Mouse (Mus musculus) ES-E14 (cell line): ENCODE results near the gene Synrg. TPM values are rescaled to one million over a fixed set of nuclear protein-coding genes. Genes with fewer than 3 reads are reported as not detected.
A peak's percentile ranks its signal among the peaks of the same experiment; 100 is the strongest.

Experiments used
- DNase-seq: peaks from one replicate; pipeline ENCODE4 v3.0.0-alpha.2; 2013; ENCODE audit warnings: low read depth, low spot score
- H3K27ac ChIP-seq: 2 replicates; pipeline ENCODE4 v1.5.1; 2012; ENCODE audit warnings: low read depth, mild to moderate bottlenecking, low read length, moderate library complexity, mixed read lengths; ENCODE audit not compliant: poor library complexity, insufficient read depth, severe bottlenecking
- H3K36me3 ChIP-seq: 2 replicates; pipeline ENCODE4 v1.6.1; 2012; ENCODE audit warnings: mild to moderate bottlenecking, low read length, moderate library complexity, mixed read lengths; ENCODE audit not compliant: control insufficient read depth, poor library complexity, insufficient read depth, severe bottlenecking
- H3K4me1 ChIP-seq, 2 experiments: fragments of 150-350 bp in 1 of 2; sonication (generic) in 1 of 2; 2 replicates each; pipeline ENCODE4 v1.6.1; 2012; ENCODE audit warnings: low read length in 2 of 2, mild to moderate bottlenecking in 1 of 2, mixed read lengths in 1 of 2; ENCODE audit not compliant: control insufficient read depth in 2 of 2, insufficient read depth in 2 of 2, poor library complexity in 1 of 2
- H3K4me3 ChIP-seq, 2 experiments: fragments of 150-350 bp in 1 of 2; sonication (generic) in 1 of 2; 2 replicates each; pipeline ENCODE4 v1.5.1; 2012; ENCODE audit warnings: low read length in 2 of 2, low read depth in 1 of 2, mild to moderate bottlenecking in 1 of 2, mixed read lengths in 1 of 2; ENCODE audit not compliant: insufficient read depth in 1 of 2, poor library complexity in 1 of 2, severe bottlenecking in 1 of 2
- H3K9ac ChIP-seq: 2 replicates; pipeline ENCODE4 v1.6.1; 2012; ENCODE audit warnings: low read depth, mild to moderate bottlenecking, low read length, mixed read lengths; ENCODE audit not compliant: poor library complexity, insufficient read depth, severe bottlenecking
- H3K9me3 ChIP-seq: fragments of 150-350 bp; sonication (generic); 2 replicates; pipeline ENCODE4 v1.6.1; 2012; ENCODE audit warnings: low read depth, mild to moderate bottlenecking, low read length; ENCODE audit not compliant: control insufficient read depth, insufficient read depth
- CHD2 ChIP-seq: IDR thresholded peaks from 2 replicates; pipeline ENCODE4 v1.6.1; 2014; ENCODE audit warnings: mild to moderate bottlenecking, low read depth, low read length, inconsistent platforms
- HCFC1 ChIP-seq: IDR thresholded peaks from 2 replicates; pipeline ENCODE4 v1.6.1; 2012; ENCODE audit warnings: low read length, inconsistent platforms, borderline replicate concordance; ENCODE audit not compliant: insufficient read depth
- MAFK ChIP-seq: IDR thresholded peaks from 2 replicates; pipeline ENCODE4 v1.6.1; 2014; ENCODE audit warnings: mild to moderate bottlenecking, low read depth, low read length, inconsistent platforms; ENCODE audit not compliant: insufficient read depth
- ZC3H11A ChIP-seq: IDR thresholded peaks from 2 replicates; pipeline ENCODE4 v1.6.1; 2012; ENCODE audit warnings: low read depth, mild to moderate bottlenecking, inconsistent platforms, low read length, borderline replicate concordance
- ZNF384 ChIP-seq: IDR thresholded peaks from 2 replicates; pipeline ENCODE4 v1.6.1; 2012; ENCODE audit warnings: low read depth, low read length, inconsistent platforms
- in situ Hi-C, 2 experiments: fragments of 600-800 bp; cut with MboI; formaldehyde crosslinking; loops; one replicate each; pipeline ENCODE4 v1.15.1; 2025; ENCODE audit warnings: low sequenced_read_pairs in 2 of 2, inconsistent platforms in 1 of 2; ENCODE audit not compliant: unreplicated experiment in 2 of 2
- total RNA-seq: library from RNA; depleted of rRNA; stranded (reverse); fragments of 300-350 nt; gene quantifications from 2 replicates; pipeline ENCODE4 v1.2.3, GENCODE M21; 2012

The Synrg gene
- total RNA-seq, 1 experiment: 10.8 TPM

- TF ChIP-seq MAFK: no peak
- no peak for TF ChIP-seq HCFC1
- in situ Hi-C loops: no loop called here
Measured at GRCm38 (mm10) chr11:83968205-83968575, 4.0 kb downstream of the Synrg start.

GRCm38 (mm10) chr11:83969040-83969439 is 4.8 kb downstream of the Synrg start:
- no peak overlapping the region for H3K9ac ChIP-seq
- no peak overlapping the region for H3K27ac ChIP-seq
- no peak overlapping the region for H3K4me3 ChIP-seq
- peaks cover 1 to 8% of the 10 kb centered on the region in 2 experiments; a peak in 2 of 4 replicates for H3K4me1 ChIP-seq
- TF ChIP-seq ZNF384 (no peak), CHD2 (no peak), MAFK (no peak), HCFC1 (no peak), ZC3H11A (no peak)
- in situ Hi-C loops: no loop called here
- DNase-seq: no peak
- H3K9me3 ChIP-seq: no peaks in the 10 kb centered on the region
- no peaks in the 10 kb centered on the region for H3K36me3 ChIP-seq

More at GRCm38 (mm10) chr11:83968205-83968575, 4.0 kb downstream of the Synrg start:
- no peak overlapping the region for H3K4me3 ChIP-seq
- no peaks in the 10 kb centered on the region for H3K9me3 ChIP-seq
- DNase-seq: no peak
- no peaks in the 10 kb centered on the region for H3K36me3 ChIP-seq
- no peak overlapping the region for H3K9ac ChIP-seq
- H3K27ac ChIP-seq: no peak overlapping the region
- H3K4me1 ChIP-seq: peaks cover 1 to 5% of the 10 kb centered on the region in 2 experiments; a peak in 2 of 4 replicates

- H3K9ac ChIP-seq: no peak overlapping the region
- peaks cover 0 to 11% of the 10 kb centered on the region in 2 experiments; a peak in 2 of 4 replicates for H3K4me1 ChIP-seq
- H3K36me3 ChIP-seq: no peaks in the 10 kb centered on the region; the same call in 1 of the 2 replicates
- in situ Hi-C loops: no loop called here
- H3K4me3 ChIP-seq: no peak overlapping the region
- no peak for TF ChIP-seq CHD2
- no peak for TF ChIP-seq ZC3H11A
- TF ChIP-seq ZNF384: no peak
- no peak for TF ChIP-seq MAFK
- TF ChIP-seq HCFC1: no peak
- peak; percentile 38 for DNase-seq
- peak overlapping the region; percentile 73 for H3K27ac ChIP-seq
- no peaks in the 10 kb centered on the region for H3K9me3 ChIP-seq
Measured at GRCm38 (mm10) chr11:83974561-83975346, 10.5 kb downstream of the Synrg start.

GRCm38 (mm10) chr11:83975488-83975887 is 11.3 kb downstream of the Synrg start:
- TF ChIP-seq CHD2 (no peak), ZC3H11A (no peak), HCFC1 (no peak), MAFK (no peak), ZNF384 (no peak)
- no peak overlapping the region for H3K27ac ChIP-seq
- no peak overlapping the region for H3K4me3 ChIP-seq
- no peak overlapping the region for H3K9ac ChIP-seq
- no peaks in the 10 kb centered on the region for H3K9me3 ChIP-seq
- H3K4me1 ChIP-seq: peaks cover 0 to 11% of the 10 kb centered on the region in 2 experiments; a peak in 2 of 4 replicates
- in situ Hi-C loops: no loop called here
- no peak for DNase-seq
- no peaks in the 10 kb centered on the region; the same call in 1 of the 2 replicates for H3K36me3 ChIP-seq
